Mouse (Mus musculus): Measurements from ENCODE around the gene Prss32. TPM values are rescaled to one million over a fixed set of nuclear protein-coding genes. Genes with fewer than 3 reads are reported as not detected.

Gene Prss32
- total RNA-seq, 1 experiment, result 0.31 TPM

- in situ Hi-C loops (cut with MboI; ENCODE audit: low sequenced_read_pairs in 2 of 2, unreplicated experiment in 2 of 2), result no loop called here
- DNase-seq (ENCODE audit: low read depth, low spot score), result no peak
- H3K4me3 ChIP-seq (ENCODE audit: insufficient read depth in 1 of 2, low read depth in 1 of 2, low read length in 2 of 2, poor library complexity in 1 of 2, severe bottlenecking in 1 of 2), result no peak overlapping the region
Measured at GRCm38 (mm10) chr17:23853292-23853691, 9.6 kb downstream of the Prss32 start.

GRCm38 (mm10) chr17:23854229-23854765 is 10.6 kb downstream of the Prss32 start:
- TF ChIP-seq ZC3H11A (IDR thresholded peaks at IDR 0.05; ENCODE audit: borderline replicate concordance, low read depth, low read length), result no peak
- TF ChIP-seq CHD2 (IDR thresholded peaks at IDR 0.05; ENCODE audit: low read depth, low read length), result no peak
- H3K9ac ChIP-seq (ENCODE audit: insufficient read depth, low read depth, low read length, poor library complexity, severe bottlenecking), result no peak overlapping the region
- DNase-seq (ENCODE audit: low read depth, low spot score), result no peak
- H3K4me3 ChIP-seq (ENCODE audit: insufficient read depth in 1 of 2, low read depth in 1 of 2, low read length in 2 of 2, poor library complexity in 1 of 2, severe bottlenecking in 1 of 2), result no peak overlapping the region
- H3K27ac ChIP-seq (ENCODE audit: insufficient read depth, low read depth, low read length, poor library complexity, severe bottlenecking), result no peak overlapping the region
- H3K4me1 ChIP-seq (ENCODE audit: control insufficient read depth in 2 of 2, insufficient read depth in 2 of 2, low read length in 2 of 2, poor library complexity in 1 of 2), result no peaks in the 10 kb centered on the region
- no peaks in the 10 kb centered on the region for H3K36me3 ChIP-seq (ENCODE audit: control insufficient read depth, insufficient read depth, low read length, poor library complexity, severe bottlenecking)
- H3K9me3 ChIP-seq (ENCODE audit: control insufficient read depth, insufficient read depth, low read depth, low read length), result no peaks in the 10 kb centered on the region
- in situ Hi-C loops (cut with MboI; ENCODE audit: low sequenced_read_pairs in 2 of 2, unreplicated experiment in 2 of 2), result no loop called here

More at GRCm38 (mm10) chr17:23853292-23853691, 9.6 kb downstream of the Prss32 start:
- no peaks in the 10 kb centered on the region for H3K36me3 ChIP-seq (ENCODE audit: control insufficient read depth, insufficient read depth, low read length, poor library complexity, severe bottlenecking)
- no peak overlapping the region for H3K9ac ChIP-seq (ENCODE audit: insufficient read depth, low read depth, low read length, poor library complexity, severe bottlenecking)
- TF ChIP-seq MAFK (IDR thresholded peaks at IDR 0.05; ENCODE audit: insufficient read depth, low read depth, low read length) (no peak), CHD2 (IDR thresholded peaks at IDR 0.05; ENCODE audit: low read depth, low read length) (no peak), HCFC1 (IDR thresholded peaks at IDR 0.05; ENCODE audit: borderline replicate concordance, insufficient read depth, low read length) (no peak), ZC3H11A (IDR thresholded peaks at IDR 0.05; ENCODE audit: borderline replicate concordance, low read depth, low read length) (no peak), ZNF384 (IDR thresholded peaks at IDR 0.05; ENCODE audit: low read depth, low read length) (no peak)
- no peaks in the 10 kb centered on the region for H3K9me3 ChIP-seq (ENCODE audit: control insufficient read depth, insufficient read depth, low read depth, low read length)
- H3K27ac ChIP-seq (ENCODE audit: insufficient read depth, low read depth, low read length, poor library complexity, severe bottlenecking), result no peak overlapping the region
- H3K4me1 ChIP-seq (ENCODE audit: control insufficient read depth in 2 of 2, insufficient read depth in 2 of 2, low read length in 2 of 2, poor library complexity in 1 of 2), result no peaks in the 10 kb centered on the region

- DNase-seq (ENCODE audit: low read depth, low spot score), result no peak
- no peak overlapping the region for H3K4me3 ChIP-seq (ENCODE audit: insufficient read depth in 1 of 2, low read depth in 1 of 2, low read length in 2 of 2, poor library complexity in 1 of 2, severe bottlenecking in 1 of 2)
- no peak overlapping the region for H3K9ac ChIP-seq (ENCODE audit: insufficient read depth, low read depth, low read length, poor library complexity, severe bottlenecking)
- no peaks in the 10 kb centered on the region for H3K9me3 ChIP-seq (ENCODE audit: control insufficient read depth, insufficient read depth, low read depth, low read length)
- TF ChIP-seq ZNF384 (IDR thresholded peaks at IDR 0.05; ENCODE audit: low read depth, low read length), result no peak
- no peak for TF ChIP-seq HCFC1 (IDR thresholded peaks at IDR 0.05; ENCODE audit: borderline replicate concordance, insufficient read depth, low read length)
- TF ChIP-seq CHD2 (IDR thresholded peaks at IDR 0.05; ENCODE audit: low read depth, low read length), result no peak
- TF ChIP-seq ZC3H11A (IDR thresholded peaks at IDR 0.05; ENCODE audit: borderline replicate concordance, low read depth, low read length), result no peak
- no peak for TF ChIP-seq MAFK (IDR thresholded peaks at IDR 0.05; ENCODE audit: insufficient read depth, low read depth, low read length)
- in situ Hi-C loops (cut with MboI; ENCODE audit: low sequenced_read_pairs in 2 of 2, unreplicated experiment in 2 of 2), result no loop called here
- no peak overlapping the region for H3K27ac ChIP-seq (ENCODE audit: insufficient read depth, low read depth, low read length, poor library complexity, severe bottlenecking)
- no peaks in the 10 kb centered on the region for H3K4me1 ChIP-seq (ENCODE audit: control insufficient read depth in 2 of 2, insufficient read depth in 2 of 2, low read length in 2 of 2, poor library complexity in 1 of 2)
- H3K36me3 ChIP-seq (ENCODE audit: control insufficient read depth, insufficient read depth, low read length, poor library complexity, severe bottlenecking), result no peaks in the 10 kb centered on the region
Measured at GRCm38 (mm10) chr17:23857193-23857592, 13.5 kb downstream of the Prss32 start.

GRCm38 (mm10) chr17:23857913-23858312 is 14.3 kb downstream of the Prss32 start:
- Histone ChIP-seq H3K36me3 (ENCODE audit: control insufficient read depth, insufficient read depth, low read length, poor library complexity, severe bottlenecking) (no peaks in the 10 kb centered on the region), H3K9me3 (ENCODE audit: control insufficient read depth, insufficient read depth, low read depth, low read length) (no peaks in the 10 kb centered on the region), H3K9ac (ENCODE audit: insufficient read depth, low read depth, low read length, poor library complexity, severe bottlenecking) (no peak overlapping the region), H3K4me3 (ENCODE audit: insufficient read depth in 1 of 2, low read depth in 1 of 2, low read length in 2 of 2, poor library complexity in 1 of 2, severe bottlenecking in 1 of 2) (no peak overlapping the region), H3K4me1 (ENCODE audit: control insufficient read depth in 2 of 2, insufficient read depth in 2 of 2, low read length in 2 of 2, poor library complexity in 1 of 2) (no peaks in the 10 kb centered on the region), H3K27ac (ENCODE audit: insufficient read depth, low read depth, low read length, poor library complexity, severe bottlenecking) (no peak overlapping the region)
- no peak for DNase-seq (ENCODE audit: low read depth, low spot score)
- no peak for TF ChIP-seq ZNF384 (IDR thresholded peaks at IDR 0.05; ENCODE audit: low read depth, low read length)
- TF ChIP-seq CHD2 (IDR thresholded peaks at IDR 0.05; ENCODE audit: low read depth, low read length), result no peak
- no peak for TF ChIP-seq ZC3H11A (IDR thresholded peaks at IDR 0.05; ENCODE audit: borderline replicate concordance, low read depth, low read length)
- TF ChIP-seq MAFK (IDR thresholded peaks at IDR 0.05; ENCODE audit: insufficient read depth, low read depth, low read length), result no peak
- TF ChIP-seq HCFC1 (IDR thresholded peaks at IDR 0.05; ENCODE audit: borderline replicate concordance, insufficient read depth, low read length), result no peak
- in situ Hi-C loops (cut with MboI; ENCODE audit: low sequenced_read_pairs in 2 of 2, unreplicated experiment in 2 of 2), result no loop called here

- H3K9me3 ChIP-seq (ENCODE audit: control insufficient read depth, insufficient read depth, low read depth, low read length), result no peaks in the 10 kb centered on the region
- no peaks in the 10 kb centered on the region for H3K36me3 ChIP-seq (ENCODE audit: control insufficient read depth, insufficient read depth, low read length, poor library complexity, severe bottlenecking)
- H3K4me3 ChIP-seq (ENCODE audit: insufficient read depth in 1 of 2, low read depth in 1 of 2, low read length in 2 of 2, poor library complexity in 1 of 2, severe bottlenecking in 1 of 2), result no peak overlapping the region
- no peaks in the 10 kb centered on the region for H3K4me1 ChIP-seq (ENCODE audit: control insufficient read depth in 2 of 2, insufficient read depth in 2 of 2, low read length in 2 of 2, poor library complexity in 1 of 2)
- DNase-seq (ENCODE audit: low read depth, low spot score), result no peak
- H3K9ac ChIP-seq (ENCODE audit: insufficient read depth, low read depth, low read length, poor library complexity, severe bottlenecking), result no peak overlapping the region
- no peak for TF ChIP-seq MAFK (IDR thresholded peaks at IDR 0.05; ENCODE audit: insufficient read depth, low read depth, low read length)
- TF ChIP-seq CHD2 (IDR thresholded peaks at IDR 0.05; ENCODE audit: low read depth, low read length), result no peak
- TF ChIP-seq HCFC1 (IDR thresholded peaks at IDR 0.05; ENCODE audit: borderline replicate concordance, insufficient read depth, low read length), result no peak
- no peak for TF ChIP-seq ZC3H11A (IDR thresholded peaks at IDR 0.05; ENCODE audit: borderline replicate concordance, low read depth, low read length)
- TF ChIP-seq ZNF384 (IDR thresholded peaks at IDR 0.05; ENCODE audit: low read depth, low read length), result no peak
- no peak overlapping the region for H3K27ac ChIP-seq (ENCODE audit: insufficient read depth, low read depth, low read length, poor library complexity, severe bottlenecking)
- in situ Hi-C loops (cut with MboI; ENCODE audit: low sequenced_read_pairs in 2 of 2, unreplicated experiment in 2 of 2), result no loop called here
Measured at GRCm38 (mm10) chr17:23862926-23863325, 19.3 kb downstream of the Prss32 start.

All from ES-E14 (cell line).